Mouse (Mus musculus): ENCODE measurements at regions not wholly inside any gene's neighbourhood (a gene's known extent, or its start where the extent isn't known, plus 50 kb on each side); places are given as distances from the start of the nearest gene placed in this dataset.

DNA sequence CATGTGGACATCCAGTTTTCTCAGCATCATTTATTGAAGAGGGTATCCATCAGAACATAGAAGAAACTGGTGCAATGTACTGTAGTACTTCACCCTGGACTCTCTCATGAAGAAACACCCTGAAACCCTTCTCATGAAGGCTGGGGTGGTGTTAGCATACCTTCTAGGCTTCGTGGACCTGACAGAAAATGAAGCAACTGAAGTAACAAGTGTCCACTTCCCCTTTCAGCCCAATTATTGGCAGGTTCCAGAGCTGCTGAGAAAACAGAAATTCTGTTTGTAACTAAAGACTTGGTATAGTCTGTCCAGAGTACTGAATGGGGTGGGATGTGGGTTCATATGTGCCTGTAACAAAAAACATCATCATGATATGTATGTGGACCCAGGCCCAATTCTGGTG lies 231.4 kb upstream of the Fggy start:
- TF ChIP-seq CTCF (IDR thresholded peaks at IDR 0.05; ENCODE audit: control insufficient read depth, insufficient read depth, insufficient read length) (no peak), FOSL1 (IDR thresholded peaks at IDR 0.05; ENCODE audit: insufficient read depth, low read length, poor library complexity, severe bottlenecking) (no peak), MAX (IDR thresholded peaks at IDR 0.05) (no peak), CEBPB (IDR thresholded peaks at IDR 0.05; ENCODE audit: low read depth) (no peak)
